Mouse (Mus musculus) erythroid progenitor cell, adult 5-6 weeks (primary cell): ENCODE results near the gene Pde2a. TPM values are rescaled to one million over a fixed set of nuclear protein-coding genes. Genes with fewer than 3 reads are reported as not detected.

ENCODE experiments used
- ATAC-seq: replicated peaks from 2 replicates; pipeline ENCODE4 v1.8.0; 2016; ENCODE audit warnings: moderate number of reproducible peaks, mild to moderate bottlenecking, moderate TSS enrichment, inconsistent platforms; ENCODE audit not compliant: poor library complexity, low FRiP score, severe bottlenecking
- total RNA-seq, 2 experiments: library from RNA; stranded (forward) in 1 of 2; stranded (reverse) in 1 of 2; fragments of 150-400 nt in 1 of 2; fragments of 186-747, 209-891 nt in 1 of 2; gene quantifications; 2 replicates each; pipeline versions ENCODE4 v1.2.3 to v1.2.4; 2015 to 2017; ENCODE audit warnings: low replicate concordance in 2 of 2

Pde2a gene
- total RNA-seq, 2 experiments from 2014 or later: 1.7 to 17.2 TPM

- ATAC-seq: no peak
Observed at GRCm38 (mm10) chr7:101499701-101500100, 78.2 kb downstream of the Pde2a start.

GRCm38 (mm10) chr7:101501236-101501635 lies 79.7 kb downstream of the Pde2a start:
- ATAC-seq: peak; percentile 20; the same call in 1 of the 2 replicates

- no peak for ATAC-seq
Observed at GRCm38 (mm10) chr7:101501675-101502074, 80.2 kb downstream of the Pde2a start.

GRCm38 (mm10) chr7:101503351-101503750 lies 81.9 kb downstream of the Pde2a start:
- ATAC-seq: no peak

GRCm38 (mm10) chr7:101503803-101504202 lies 82.3 kb downstream of the Pde2a start:
- no peak for ATAC-seq

- ATAC-seq: no peak
Observed at GRCm38 (mm10) chr7:101504507-101504906, 83.0 kb downstream of the Pde2a start.

GRCm38 (mm10) chr7:101509212-101509611 lies 87.7 kb downstream of the Pde2a start:
- ATAC-seq: no peak

GRCm38 (mm10) chr7:101513655-101514054 lies 92.2 kb downstream of the Pde2a start:
- ATAC-seq: no peak

- ATAC-seq: no peak
Observed at GRCm38 (mm10) chr7:101514768-101515167, 93.3 kb downstream of the Pde2a start.

- no peak for ATAC-seq
Observed at GRCm38 (mm10) chr7:101515295-101515694, 93.8 kb downstream of the Pde2a start.

GRCm38 (mm10) chr7:101516460-101516859 lies 95.0 kb downstream of the Pde2a start:
- ATAC-seq: no peak

- no peak for ATAC-seq
Observed at GRCm38 (mm10) chr7:101521696-101522095, 100.2 kb downstream of the Pde2a start.

GRCm38 (mm10) chr7:101523205-101523604 lies 101.7 kb downstream of the Pde2a start:
- no peak for ATAC-seq

- ATAC-seq: no peak
Observed at GRCm38 (mm10) chr7:101526484-101526883, 105.0 kb downstream of the Pde2a start.

- no peak for ATAC-seq
Observed at GRCm38 (mm10) chr7:101534428-101534827, 112.9 kb downstream of the Pde2a start.

GRCm38 (mm10) chr7:101535102-101535501 lies 113.6 kb downstream of the Pde2a start:
- ATAC-seq: no peak

- ATAC-seq: no peak
Observed at GRCm38 (mm10) chr7:101535517-101535916, 114.0 kb downstream of the Pde2a start.

GRCm38 (mm10) chr7:101537541-101537940 lies 116.0 kb downstream of the Pde2a start:
- ATAC-seq: no peak

GRCm38 (mm10) chr7:101538141-101538933 lies 116.8 kb downstream of the Pde2a start:
- no peak for ATAC-seq

- no peak for ATAC-seq
Observed at GRCm38 (mm10) chr7:101539774-101540173, 118.3 kb downstream of the Pde2a start.

- no peak for ATAC-seq
Observed at GRCm38 (mm10) chr7:101540684-101541083, 119.2 kb downstream of the Pde2a start.

- ATAC-seq: no peak
Observed at GRCm38 (mm10) chr7:101541132-101541531, 119.6 kb downstream of the Pde2a start.
